Mouse (Mus musculus) forebrain, postnatal 0 days (tissue): ENCODE results near the gene Pigf. TPM values are rescaled to one million over a fixed set of nuclear protein-coding genes. Genes with fewer than 3 reads are reported as not detected.

Experiments used
- ATAC-seq: fragments of 200-750 bp; cut with Nextera tagmentation; 2 replicates; pipeline ENCODE4 v1.8.0; 2017; ENCODE audit warnings: mild to moderate bottlenecking, moderate library complexity
- DNase-seq: peaks from one replicate; pipeline ENCODE4 v3.0.0-alpha.2; 2015
- H3K27ac ChIP-seq: fragments of 300-500 bp; sonication (generic); 2 replicates; pipeline ENCODE4 v1.5.1; 2014; ENCODE audit warnings: low read depth, mild to moderate bottlenecking, antibody characterized with exemption, low read length, moderate library complexity, mixed read lengths
- H3K27me3 ChIP-seq: fragments of 300-500 bp; sonication (generic); 2 replicates; pipeline ENCODE4 v1.6.1; 2014; ENCODE audit warnings: mild to moderate bottlenecking, low read length, mixed read lengths; ENCODE audit not compliant: insufficient read depth
- H3K36me3 ChIP-seq: fragments of 300-500 bp; sonication (generic); 2 replicates; pipeline ENCODE4 v1.6.1; 2014; ENCODE audit warnings: mild to moderate bottlenecking, moderate library complexity; ENCODE audit not compliant: insufficient read depth
- H3K4me1 ChIP-seq: fragments of 300-500 bp; sonication (generic); 2 replicates; pipeline ENCODE4 v1.6.1; 2014; ENCODE audit warnings: antibody characterized with exemption; ENCODE audit not compliant: insufficient read depth
- H3K4me2 ChIP-seq: fragments of 300-500 bp; sonication (generic); 2 replicates; pipeline ENCODE4 v1.6.1; 2014; ENCODE audit warnings: low read depth, mild to moderate bottlenecking, moderate library complexity
- H3K4me3 ChIP-seq: fragments of 300-500 bp; sonication (generic); 2 replicates; pipeline ENCODE4 v1.5.1; 2014; ENCODE audit warnings: low read depth, low read length, mixed read lengths
- H3K9ac ChIP-seq: fragments of 300-500 bp; sonication (generic); 2 replicates; pipeline ENCODE4 v1.6.1; 2014; ENCODE audit warnings: mild to moderate bottlenecking
- H3K9me3 ChIP-seq: fragments of 300-500 bp; sonication (generic); 2 replicates; pipeline ENCODE4 v1.6.1; 2016; ENCODE audit warnings: low read length
- CTCF ChIP-seq: sonication (generic); IDR thresholded peaks from 2 replicates; pipeline ENCODE4 v1.5.1; 2016; ENCODE audit warnings: antibody characterized with exemption, control low read depth, low read depth
- WGBS: fragments of 180-500 bp; shearing (Covaris S2); extraction: QIAGEN DNeasy Blood & Tissue Kit; methylation state at CpG from one replicate; pipeline ENCODE4 v1.1.7; 2014; 5-methylcytosine and 5-hydroxymethylcytosine counted together
- polyA plus RNA-seq: library from polyadenylated mRNA; unstranded; fragments of >200 nt; fragmentation: Nextera tagmentation; extraction: Ambion mirVana; gene quantifications from 2 replicates; pipeline ENCODE4 v1.2.1, GENCODE M21; 2015
- total RNA-seq: library from RNA; depleted of rRNA; stranded (reverse); fragments of >200 nt; gene quantifications from 2 replicates; pipeline ENCODE4 v1.2.3, GENCODE M21; 2014

Gene Pigf
- total and polyA plus RNA-seq, 2 experiments from 2014 or later: 19.1 to 28.7 TPM

GRCm38 (mm10) chr17:86991306-86991705, 33.9 kb downstream of the Pigf start:
- Histone ChIP-seq H3K36me3 (no peaks in the 10 kb centered on the region), H3K9me3 (no peaks in the 10 kb centered on the region), H3K4me3 (no peak overlapping the region), H3K4me1 (peaks cover 6% of the 10 kb centered on the region; the same call in 1 of the 2 replicates), H3K27ac (no peak overlapping the region), H3K9ac (no peak overlapping the region), H3K4me2 (no peak overlapping the region), H3K27me3 (no peaks in the 10 kb centered on the region)
- no peak for ATAC-seq
- WGBS: 89% methylated on average over 8 of the region's 8 CpGs
- DNase-seq: no peak
- no peak for TF ChIP-seq CTCF

GRCm38 (mm10) chr17:86988601-86989184, 36.5 kb downstream of the Pigf start:
- no peak overlapping the region for H3K4me2 ChIP-seq
- no peak overlapping the region for H3K9ac ChIP-seq
- no peak overlapping the region for H3K4me3 ChIP-seq
- DNase-seq (no peak), ATAC-seq (peak; percentile 58)
- TF ChIP-seq CTCF: no peak
- H3K4me1 ChIP-seq: peaks cover 10% of the 10 kb centered on the region; the same call in 1 of the 2 replicates
- WGBS: 36% methylated on average over 6 of the region's 6 CpGs
- no peaks in the 10 kb centered on the region for H3K27me3 ChIP-seq
- H3K9me3 ChIP-seq: no peaks in the 10 kb centered on the region
- no peaks in the 10 kb centered on the region for H3K36me3 ChIP-seq
- no peak overlapping the region for H3K27ac ChIP-seq

- TF ChIP-seq CTCF: no peak
- Histone ChIP-seq H3K36me3 (no peaks in the 10 kb centered on the region), H3K9ac (no peak overlapping the region), H3K4me3 (no peak overlapping the region), H3K9me3 (no peaks in the 10 kb centered on the region), H3K4me1 (peaks cover 10% of the 10 kb centered on the region; the same call in 1 of the 2 replicates), H3K27ac (no peak overlapping the region), H3K4me2 (no peak overlapping the region), H3K27me3 (no peaks in the 10 kb centered on the region)
- ATAC-seq (peak; percentile 50), DNase-seq (no peak)
- WGBS: 77% methylated on average over 5 of the region's 5 CpGs
These were observed 37.0 kb downstream of the Pigf start for GRCm38 (mm10) chr17:86988161-86988560.

GRCm38 (mm10) chr17:86986449-86987138, 38.6 kb downstream of the Pigf start:
- no peak for DNase-seq
- WGBS: 29% methylated on average over 17 of the region's 17 CpGs
- peak overlapping the region; percentile 40; the same call in 1 of the 2 replicates for H3K27ac ChIP-seq

GRCm38 (mm10) chr17:86982497-86982896, 42.7 kb downstream of the Pigf start:
- Histone ChIP-seq H3K4me2 (no peak overlapping the region), H3K27me3 (no peaks in the 10 kb centered on the region), H3K4me1 (peaks cover 10% of the 10 kb centered on the region; the same call in 1 of the 2 replicates), H3K4me3 (no peak overlapping the region), H3K27ac (no peak overlapping the region), H3K9me3 (no peaks in the 10 kb centered on the region), H3K36me3 (no peaks in the 10 kb centered on the region), H3K9ac (no peak overlapping the region)
- WGBS: 78% methylated on average over 9 of the region's 9 CpGs
- DNase-seq: no peak
- TF ChIP-seq CTCF: no peak
- ATAC-seq: no peak

More at GRCm38 (mm10) chr17:86986449-86987138, 38.6 kb downstream of the Pigf start:
- ATAC-seq: peak; percentile 26; the same call in 1 of the 2 replicates
- H3K9me3 ChIP-seq: no peaks in the 10 kb centered on the region
- TF ChIP-seq CTCF: no peak
- H3K36me3 ChIP-seq: no peaks in the 10 kb centered on the region
- peaks cover 10% of the 10 kb centered on the region; the same call in 1 of the 2 replicates for H3K4me1 ChIP-seq
- no peak overlapping the region for H3K4me2 ChIP-seq
- no peak overlapping the region for H3K4me3 ChIP-seq
- H3K9ac ChIP-seq: 0 out of 2 replicates have a peak overlapping the region, but pooled peaks have one; percentile 18
- no peaks in the 10 kb centered on the region for H3K27me3 ChIP-seq

- H3K4me3 ChIP-seq: no peak overlapping the region
- DNase-seq: no peak
- TF ChIP-seq CTCF: no peak
These were observed 43.5 kb downstream of the Pigf start for GRCm38 (mm10) chr17:86981701-86982100.

GRCm38 (mm10) chr17:86981205-86981604, 44.0 kb downstream of the Pigf start:
- ATAC-seq: no peak
- H3K27me3 ChIP-seq: no peaks in the 10 kb centered on the region
- no peak overlapping the region for H3K4me3 ChIP-seq
- no peaks in the 10 kb centered on the region for H3K9me3 ChIP-seq
- peaks cover 3% of the 10 kb centered on the region; the same call in 1 of the 2 replicates for H3K4me1 ChIP-seq
- no peak overlapping the region for H3K4me2 ChIP-seq
- DNase-seq: no peak
- WGBS: 96% methylated on average over 1 of the region's 1 CpGs
- H3K27ac ChIP-seq: no peak overlapping the region
- no peaks in the 10 kb centered on the region for H3K36me3 ChIP-seq
- H3K9ac ChIP-seq: no peak overlapping the region
- TF ChIP-seq CTCF: no peak

More at GRCm38 (mm10) chr17:86981701-86982100, 43.5 kb downstream of the Pigf start:
- Histone ChIP-seq H3K9ac (no peak overlapping the region), H3K27ac (no peak overlapping the region), H3K4me1 (peaks cover 8% of the 10 kb centered on the region; the same call in 1 of the 2 replicates), H3K4me2 (no peak overlapping the region), H3K9me3 (no peaks in the 10 kb centered on the region), H3K36me3 (no peaks in the 10 kb centered on the region), H3K27me3 (no peaks in the 10 kb centered on the region)
- 100% methylated on average over 2 of the region's 2 CpGs for WGBS
- ATAC-seq: no peak
